Mouse (Mus musculus) heart, postnatal 10 days (tissue): ENCODE measurements at regions not wholly inside any gene's neighbourhood (a gene's known extent, or its start where the extent isn't known, plus 50 kb on each side); places are given as distances from the start of the nearest gene placed in this dataset.
A peak's percentile ranks its signal among the peaks of the same experiment; 100 is the strongest.

Experiments used
- DNase-seq, 2 experiments: peaks; one replicate each; pipeline ENCODE4 v3.0.0; 2021
- intact Hi-C: fragments of 180-260 bp; cut with DNase I; formaldehyde crosslinking; loops from one replicate; pipeline ENCODE4 v1.15.1; 2025

GRCm38 (mm10) chr3:40021682-40022081 lies 509.4 kb upstream of the Intu start:
- DNase-seq: no peak
- intact Hi-C loops: no loop called here

GRCm38 (mm10) chr3:40027713-40028112 lies 503.4 kb upstream of the Intu start:
- intact Hi-C loops: no loop called here
- no peak for DNase-seq

- intact Hi-C loops: no loop called here
- DNase-seq: no peak
Observed at GRCm38 (mm10) chr3:40036177-40036576, 494.9 kb upstream of the Intu start.

GRCm38 (mm10) chr3:40049721-40050120 lies 481.4 kb upstream of the Intu start:
- intact Hi-C loops: no loop called here
- DNase-seq: no peak

GRCm38 (mm10) chr3:40058281-40058680 lies 472.8 kb upstream of the Intu start:
- no peak for DNase-seq
- intact Hi-C loops: no loop called here

- DNase-seq: no peak
- intact Hi-C loops: no loop called here
Observed at GRCm38 (mm10) chr3:40058719-40059420, 472.2 kb upstream of the Intu start.

GRCm38 (mm10) chr3:40070137-40070667 lies 460.9 kb upstream of the Intu start:
- no peak for DNase-seq
- intact Hi-C loops: no loop called here

- intact Hi-C loops: no loop called here
- DNase-seq: no peak
Observed at GRCm38 (mm10) chr3:40076824-40077223, 454.3 kb upstream of the Intu start.

- intact Hi-C loops: no loop called here
- DNase-seq: no peak
Observed at GRCm38 (mm10) chr3:40085116-40085515, 446.0 kb upstream of the Intu start.

- DNase-seq: no peak
- intact Hi-C loops: no loop called here
Observed at GRCm38 (mm10) chr3:40091773-40092343, 439.2 kb upstream of the Intu start.

- intact Hi-C loops: no loop called here
- no peak for DNase-seq
Observed at GRCm38 (mm10) chr3:40092765-40093368, 438.2 kb upstream of the Intu start.

- DNase-seq: no peak
- intact Hi-C loops: no loop called here
Observed at GRCm38 (mm10) chr3:40094040-40094439, 437.0 kb upstream of the Intu start.

GRCm38 (mm10) chr3:40094701-40095100 lies 436.4 kb upstream of the Intu start:
- no peak for DNase-seq
- intact Hi-C loops: no loop called here

GRCm38 (mm10) chr3:40102698-40103097 lies 428.4 kb upstream of the Intu start:
- no peak for DNase-seq
- intact Hi-C loops: no loop called here

GRCm38 (mm10) chr3:40114811-40115210 lies 416.3 kb upstream of the Intu start:
- DNase-seq: peak; percentile 50 to 61
- intact Hi-C loops: no loop called here

GRCm38 (mm10) chr3:40118551-40118950 lies 412.5 kb upstream of the Intu start:
- intact Hi-C loops: no loop called here
- no peak for DNase-seq

- no peak for DNase-seq
- intact Hi-C loops: no loop called here
Observed at GRCm38 (mm10) chr3:40119462-40119861, 411.6 kb upstream of the Intu start.

- intact Hi-C loops: loop anchor here (10.0 kb wide), 1 partner anchor 1236 kb away; the partner anchor contains the start of gene Fat4
- peak; percentile 39 to 64 for DNase-seq
Observed at GRCm38 (mm10) chr3:40120298-40120875, 410.7 kb upstream of the Intu start.

GRCm38 (mm10) chr3:40123558-40124236 lies 407.4 kb upstream of the Intu start:
- intact Hi-C loops: loop anchor here (10.0 kb wide), 1 partner anchor 1239 kb away; the partner anchor contains the start of gene Fat4
- no peak for DNase-seq

GRCm38 (mm10) chr3:40126903-40127302 lies 404.2 kb upstream of the Intu start:
- intact Hi-C loops: loop anchor here (10.0 kb wide), 1 partner anchor 1242 kb away; the partner anchor contains the start of gene Fat4
- DNase-seq: no peak
